In the genomic region with DNA sequence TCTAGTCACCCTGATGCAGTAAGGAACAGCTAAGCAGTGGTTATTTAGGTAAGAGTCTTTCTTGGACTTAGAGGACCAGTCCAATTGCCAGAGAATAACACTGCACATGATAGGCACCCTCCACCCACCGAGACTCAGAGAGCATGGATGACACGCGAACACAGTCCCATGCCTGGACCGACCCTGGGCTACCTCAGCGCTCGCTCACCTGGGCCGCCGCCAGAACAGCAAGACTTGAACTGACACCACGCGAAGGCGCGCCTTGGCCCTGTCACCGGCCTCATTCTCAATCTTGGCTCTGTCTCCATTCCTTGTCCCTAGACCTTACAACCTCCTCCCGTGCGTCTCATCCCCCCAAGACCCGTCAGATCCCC, we compare ENCODE assay signal across 7 mouse cellular contexts. TPM values are rescaled to one million over a fixed set of nuclear protein-coding genes. Genes with fewer than 3 reads are reported as not detected.
A peak's percentile ranks its signal among the peaks of the same experiment; 100 is the strongest.
DNase-seq lines count a peak whose midpoint lies in the region; ATAC-seq lines count a peak whose summit lies in the region.

No protein-coding gene starts in this region.

- peak; percentile 45 for DNase-seq in MN1 (ENCODE audit: low spot score)
- DNase-seq in brain, adult 2 months (ENCODE audit: low read depth, low spot score), result peak; percentile 62
- peak; percentile 66 for DNase-seq in forebrain, embryonic 11.5 days (ENCODE audit: low spot score)
- peak; percentile 44 to 54 for DNase-seq in heart, postnatal 36 days
- peak; percentile 36 to 60 for DNase-seq in layer of hippocampus, postnatal 10 days (ENCODE audit: low spot score in 2 of 2)
- DNase-seq in midbrain, embryonic 11.5 days (ENCODE audit: low spot score, missing footprints), result no peak

- peak overlapping the region; percentile 98 for H3K9ac ChIP-seq in forebrain, embryonic 11.5 days (ENCODE audit: low read length)
- H3K9ac ChIP-seq in midbrain, embryonic 11.5 days (ENCODE audit: low read length), result peak overlapping the region; percentile 98
- H3K9ac ChIP-seq in stomach, embryonic 16.5 days (ENCODE audit: low read length), result peak overlapping the region; percentile 95

- H3K4me3 ChIP-seq in forebrain, embryonic 11.5 days (ENCODE audit: low read depth, low read length), result peak overlapping the region; percentile 95
- H3K4me3 ChIP-seq in midbrain, embryonic 11.5 days (ENCODE audit: low read depth, low read length), result peak overlapping the region; percentile 92
- H3K4me3 ChIP-seq in stomach, embryonic 16.5 days (replicated peaks; ENCODE audit: low read length), result peak overlapping the region; percentile 94

- peaks cover 7% of the 10 kb centered on the region; the same call in 1 of the 2 replicates for H3K4me1 ChIP-seq in forebrain, embryonic 11.5 days (replicated peaks; ENCODE audit: control insufficient read depth, insufficient read depth, low read length)
- peaks cover 24% of the 10 kb centered on the region for H3K4me1 ChIP-seq in midbrain, embryonic 11.5 days (ENCODE audit: control insufficient read depth, insufficient read depth, low read length)
- H3K4me1 ChIP-seq in stomach, embryonic 16.5 days (ENCODE audit: control insufficient read depth, insufficient read depth, low read length), result peaks cover 32% of the 10 kb centered on the region

- H3K27ac ChIP-seq in forebrain, embryonic 11.5 days (ENCODE audit: low read depth, low read length), result no peak overlapping the region
- no peak overlapping the region for H3K27ac ChIP-seq in midbrain, embryonic 11.5 days (ENCODE audit: low read depth, low read length)
- peak overlapping the region; percentile 71 for H3K27ac ChIP-seq in stomach, embryonic 16.5 days (ENCODE audit: low read length)

- no peaks in the 10 kb centered on the region for H3K27me3 ChIP-seq in forebrain, embryonic 11.5 days (ENCODE audit: control insufficient read depth, insufficient read depth, low read length)
- H3K27me3 ChIP-seq in midbrain, embryonic 11.5 days (ENCODE audit: control insufficient read depth, insufficient read depth, low read length), result no peaks in the 10 kb centered on the region
- no peaks in the 10 kb centered on the region for H3K27me3 ChIP-seq in stomach, embryonic 16.5 days (ENCODE audit: control insufficient read depth, insufficient read depth, low read length)

- ATAC-seq in forebrain, embryonic 11.5 days (replicated peaks; ENCODE audit: low FRiP score), result no peak
- no peak for ATAC-seq in midbrain, embryonic 11.5 days (ENCODE audit: low FRiP score)
- no peak for ATAC-seq in stomach, embryonic 16.5 days (ENCODE audit: insufficient read depth, low FRiP score)

- WGBS in forebrain, embryonic 11.5 days, result under 1% methylated on average over 16 of the region's 16 CpGs
- 1% methylated on average over 16 of the region's 16 CpGs for WGBS in midbrain, embryonic 11.5 days
- WGBS in stomach, embryonic 16.5 days, result 1% methylated on average over 16 of the region's 16 CpGs

- peak overlapping the region; percentile 97 for H3K4me2 ChIP-seq in forebrain, embryonic 11.5 days (ENCODE audit: low read depth, low read length, severe bottlenecking)
- H3K4me2 ChIP-seq in midbrain, embryonic 11.5 days, result peak overlapping the region; percentile 89
- H3K4me2 ChIP-seq in stomach, embryonic 16.5 days (ENCODE audit: low read depth, low read length), result peak overlapping the region; percentile 93

- H3K9me3 ChIP-seq in forebrain, embryonic 11.5 days (ENCODE audit: control insufficient read depth, low read length), result no peaks in the 10 kb centered on the region
- H3K9me3 ChIP-seq in midbrain, embryonic 11.5 days (ENCODE audit: control insufficient read depth, low read length), result no peaks in the 10 kb centered on the region
- H3K9me3 ChIP-seq in stomach, embryonic 16.5 days (replicated peaks; ENCODE audit: control insufficient read depth, low read length), result no peaks in the 10 kb centered on the region

- no peaks in the 10 kb centered on the region for H3K36me3 ChIP-seq in forebrain, embryonic 11.5 days (ENCODE audit: control insufficient read depth, insufficient read depth, low read length)
- no peaks in the 10 kb centered on the region for H3K36me3 ChIP-seq in midbrain, embryonic 11.5 days (ENCODE audit: control insufficient read depth, insufficient read depth, low read length)
- H3K36me3 ChIP-seq in stomach, embryonic 16.5 days (ENCODE audit: control insufficient read depth, insufficient read depth, low read length), result no peaks in the 10 kb centered on the region

- intact Hi-C loops in heart, postnatal 36 days (cut with DNase I), result no loop called here

RNA-seq across cellular contexts. Expression of gene Camsap1, which starts 1.0 kb away (rescaled TPM):
- polyA plus RNA-seq in forebrain, embryonic 11.5 days (2014; fragmentation: Nextera tagmentation; extraction: Ambion mirVana), result 55.6 and 58.3 TPM in 2 replicates
- 10 to 100 TPM; 37.9 to 46.2 TPM for total RNA-seq in heart, postnatal 36 days (2021)
- 100 to 1,000 TPM; 121 to 140 TPM for total RNA-seq in layer of hippocampus, postnatal 10 days (2021)
- polyA plus RNA-seq in midbrain, embryonic 11.5 days (2014; fragmentation: Nextera tagmentation; extraction: Ambion mirVana), result 34.4 and 46.8 TPM in 2 replicates
- 7.3 and 7.6 TPM in 2 replicates for polyA plus RNA-seq in stomach, embryonic 16.5 days (2015; fragmentation: Nextera tagmentation; extraction: Ambion mirVana)

RNA-seq across cellular contexts. Expression of gene Ubac1, which starts 39.5 kb away (rescaled TPM):
- polyA plus RNA-seq in forebrain, embryonic 11.5 days (2014; fragmentation: Nextera tagmentation; extraction: Ambion mirVana), result 91.7 and 99.4 TPM in 2 replicates
- total RNA-seq in heart, postnatal 36 days (2021), result 10 to 100 TPM; 84.8 to 97.5 TPM
- 10 to 100 TPM; 70.1 to 70.8 TPM for total RNA-seq in layer of hippocampus, postnatal 10 days (2021)
- 96.1 and 101 TPM in 2 replicates for polyA plus RNA-seq in midbrain, embryonic 11.5 days (2014; fragmentation: Nextera tagmentation; extraction: Ambion mirVana)
- polyA plus RNA-seq in stomach, embryonic 16.5 days (2015; fragmentation: Nextera tagmentation; extraction: Ambion mirVana), result 72.6 and 81.4 TPM in 2 replicates
